9 mouse cellular contexts compared by ENCODE assay signal in genomic region chr11:70334477-70334876, GRCm38 (mm10). TPM values are rescaled to one million over a fixed set of nuclear protein-coding genes. Genes with fewer than 3 reads are reported as not detected.
A peak's percentile ranks its signal among the peaks of the same experiment; 100 is the strongest.
DNase-seq lines count a peak whose midpoint lies in the region; ATAC-seq lines count a peak whose summit lies in the region.
"Had no signal": no experiment of that assay in that cellular context is flagged by ENCODE, and none has a peak within 500 bp of the region (broad histone marks: within the 10 kb centered on the region; RNA-seq: fewer than 3 reads in every experiment).

No protein-coding gene starts in this region.

- no peaks in the 10 kb centered on the region for H3K4me1 ChIP-seq in hindbrain, embryonic 14.5 days (replicated peaks; ENCODE audit: control insufficient read depth, insufficient read depth, low read length)
- no peaks in the 10 kb centered on the region for H3K4me1 ChIP-seq in hindbrain, embryonic 13.5 days (replicated peaks)
- H3K4me1 ChIP-seq in neural tube, embryonic 11.5 days (ENCODE audit: control insufficient read depth, insufficient read depth, low read length), result no peaks in the 10 kb centered on the region
- H3K4me1 ChIP-seq: heart, embryonic 13.5 days had no signal

- no peaks in the 10 kb centered on the region for H3K9me3 ChIP-seq in hindbrain, embryonic 14.5 days (ENCODE audit: control insufficient read depth, low read length)
- H3K9me3 ChIP-seq in hindbrain, embryonic 13.5 days, result no peaks in the 10 kb centered on the region
- H3K9me3 ChIP-seq in neural tube, embryonic 11.5 days (ENCODE audit: control insufficient read depth, low read length), result no peaks in the 10 kb centered on the region
- H3K9me3 ChIP-seq: heart, embryonic 13.5 days had no signal

- DNase-seq in hindbrain, embryonic 14.5 days (ENCODE audit: low spot score), result peak; percentile 84
- peak; percentile 44 for DNase-seq in MN1 (ENCODE audit: low spot score)
- peak; percentile 5 for DNase-seq in cerebellum, adult 9-11 months
- DNase-seq in gastrocnemius, postnatal 4 days (ENCODE audit: low spot score in 2 of 2), result peak; percentile 37 to 70
- DNase-seq in left cerebral cortex, postnatal 25 days (ENCODE audit: low spot score in 2 of 2), result peak; percentile 44 to 63
- DNase-seq in neural tube, embryonic 11.5 days (ENCODE audit: low spot score), result peak; percentile 63
- DNase-seq in thymus, postnatal 25 days, result peak; percentile 69

- no peak overlapping the region for H3K4me2 ChIP-seq in hindbrain, embryonic 14.5 days (replicated peaks)
- H3K4me2 ChIP-seq in hindbrain, embryonic 13.5 days, result no peak overlapping the region
- no peak overlapping the region for H3K4me2 ChIP-seq in neural tube, embryonic 11.5 days (ENCODE audit: low read depth)
- H3K4me2 ChIP-seq: heart, embryonic 13.5 days had no signal

- intact Hi-C loops in left cerebral cortex, postnatal 25 days (cut with DNase I), result loop anchor here (1.0 kb wide), 1 partner anchor 104 kb away; no protein-coding TSS in a partner anchor

- H3K9ac ChIP-seq in hindbrain, embryonic 14.5 days, result no peak overlapping the region
- H3K9ac ChIP-seq in hindbrain, embryonic 13.5 days, result no peak overlapping the region
- H3K9ac ChIP-seq in neural tube, embryonic 11.5 days (ENCODE audit: low read length), result no peak overlapping the region
- H3K9ac ChIP-seq: heart, embryonic 13.5 days had no signal

- H3K36me3 ChIP-seq in hindbrain, embryonic 14.5 days (replicated peaks; ENCODE audit: control insufficient read depth, insufficient read depth), result no peaks in the 10 kb centered on the region
- H3K36me3 ChIP-seq in hindbrain, embryonic 13.5 days, result no peaks in the 10 kb centered on the region
- H3K36me3 ChIP-seq in neural tube, embryonic 11.5 days (ENCODE audit: control insufficient read depth, insufficient read depth, low read length), result no peaks in the 10 kb centered on the region
- H3K36me3 ChIP-seq: heart, embryonic 13.5 days had no signal

- no peaks in the 10 kb centered on the region for H3K27me3 ChIP-seq in hindbrain, embryonic 14.5 days (ENCODE audit: control insufficient read depth, insufficient read depth, low read length)
- H3K27me3 ChIP-seq in hindbrain, embryonic 13.5 days, result peaks cover 4% of the 10 kb centered on the region; the same call in 1 of the 2 replicates
- no peaks in the 10 kb centered on the region for H3K27me3 ChIP-seq in neural tube, embryonic 11.5 days (ENCODE audit: control insufficient read depth, insufficient read depth, low read length)

- ATAC-seq in hindbrain, embryonic 14.5 days (ENCODE audit: low FRiP score), result peak; percentile 40; the same call in 1 of the 2 replicates
- ATAC-seq in hindbrain, embryonic 13.5 days (ENCODE audit: low FRiP score), result no peak
- no peak for ATAC-seq in neural tube, embryonic 11.5 days (ENCODE audit: insufficient read depth, low FRiP score, low TSS enrichment)

- 31% methylated on average over 4 of the region's 4 CpGs for WGBS in hindbrain, embryonic 14.5 days
- WGBS in hindbrain, embryonic 13.5 days, result 32% methylated on average over 4 of the region's 4 CpGs
- WGBS in neural tube, embryonic 11.5 days, result 34% methylated on average over 4 of the region's 4 CpGs

- no peak overlapping the region for H3K27ac ChIP-seq in hindbrain, embryonic 14.5 days
- no peak overlapping the region for H3K27ac ChIP-seq in hindbrain, embryonic 13.5 days
- H3K27ac ChIP-seq in neural tube, embryonic 11.5 days (ENCODE audit: low read depth, low read length), result no peak overlapping the region
- H3K27ac ChIP-seq: heart, embryonic 13.5 days had no signal

- no peak overlapping the region for H3K4me3 ChIP-seq in hindbrain, embryonic 14.5 days (replicated peaks; ENCODE audit: low read length)
- H3K4me3 ChIP-seq in hindbrain, embryonic 13.5 days, result no peak overlapping the region
- H3K4me3 ChIP-seq in neural tube, embryonic 11.5 days (ENCODE audit: low read depth, low read length), result no peak overlapping the region
- H3K4me3 ChIP-seq: heart, embryonic 13.5 days had no signal

RNA-seq across cellular contexts. Expression of gene Alox12e, which starts 12.0 kb away (rescaled TPM):
- polyA plus RNA-seq in hindbrain, embryonic 14.5 days (2014; fragmentation: Nextera tagmentation; extraction: Ambion mirVana), result not detected in 2 replicates
- not detected in 2 replicates for polyA plus RNA-seq in hindbrain, embryonic 13.5 days (2015; fragmentation: Nextera tagmentation; extraction: Ambion mirVana)
- under 1 TPM in 1 of 2 experiments, not detected in 1; 0.13 TPM for total RNA-seq in gastrocnemius, postnatal 4 days (2021)
- under 1 TPM; 0.34 to 0.60 TPM for total RNA-seq in left cerebral cortex, postnatal 25 days (2021)
- not detected in 2 replicates for polyA plus RNA-seq in neural tube, embryonic 11.5 days (2014; fragmentation: Nextera tagmentation; extraction: Ambion mirVana)
- polyA plus RNA-seq: heart, embryonic 13.5 days had no signal

RNA-seq across cellular contexts. Expression of gene Alox15, which starts 17.4 kb away (rescaled TPM):
- 0.11 TPM in 1 of 2 replicates, not detected in the other for polyA plus RNA-seq in hindbrain, embryonic 14.5 days (2014; fragmentation: Nextera tagmentation; extraction: Ambion mirVana)
- polyA plus RNA-seq in hindbrain, embryonic 13.5 days (2015; fragmentation: Nextera tagmentation; extraction: Ambion mirVana), result 0.10 TPM in 1 of 2 replicates, not detected in the other
- total RNA-seq in gastrocnemius, postnatal 4 days (2021), result under 1 TPM; 0.13 to 0.25 TPM
- total RNA-seq in left cerebral cortex, postnatal 25 days (2021), result not detected
- not detected in 2 replicates for polyA plus RNA-seq in neural tube, embryonic 11.5 days (2014; fragmentation: Nextera tagmentation; extraction: Ambion mirVana)

Comparison
In these comparisons a context has a peak if more than half of its experiments do, and no peak if none do; other contexts are left out.
1. DNase-seq: peak in every context shown above with its lines; median percentile 84 in hindbrain, embryonic 14.5 days; 69 in thymus, postnatal 25 days; 63 in neural tube, embryonic 11.5 days; 54 in gastrocnemius, postnatal 4 days; 54 in left cerebral cortex, postnatal 25 days; 44 in MN1; 5 in cerebellum, adult 9-11 months.